Mouse (Mus musculus): ENCODE results near the gene Plekha7.

DNA sequence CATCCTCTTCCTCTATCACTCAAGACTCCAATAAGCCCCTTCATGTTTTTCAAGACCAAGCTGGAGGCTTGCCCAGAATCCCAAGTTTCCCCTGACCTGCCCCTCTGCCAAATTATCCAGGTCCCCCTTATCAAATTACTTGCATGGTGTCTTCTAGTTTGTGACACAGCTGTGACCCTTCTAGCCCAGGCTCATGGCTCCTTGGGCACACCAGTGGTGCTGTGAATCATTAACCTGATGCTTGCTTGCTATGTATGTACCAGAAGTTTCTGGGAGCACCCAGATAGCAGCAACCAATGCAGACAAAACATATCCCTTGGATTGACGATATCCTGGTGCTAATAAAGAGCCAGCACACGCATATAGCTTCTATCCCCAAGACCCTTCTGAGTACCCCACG lies 19.2 kb downstream of the Plekha7 start:
- TF ChIP-seq POLR2A (IDR thresholded peaks at IDR 0.05; ENCODE audit: borderline replicate concordance, extremely low read depth, low read depth, low read length), result no peak
- no peak for TF ChIP-seq CTCF (IDR thresholded peaks at IDR 0.05; ENCODE audit: insufficient read depth, low read length)

Data from lung, adult 2 months (tissue).